Mouse (Mus musculus): ENCODE measurements around the gene Tlr6. TPM values are rescaled to one million over a fixed set of nuclear protein-coding genes. Genes with fewer than 3 reads are reported as not detected.

The Tlr6 gene
- polyA plus RNA-seq (2015; fragmentation: Nextera tagmentation; extraction: Ambion mirVana): 0.97 and 1.3 TPM in 2 replicates

- Histone ChIP-seq H3K4me1 (no peaks in the 10 kb centered on the region), H3K4me3 (replicated peaks) (no peak within 1 kb of the TSS), H3K36me3 (no peaks in the 10 kb centered on the region), H3K27me3 (replicated peaks) (no peaks in the 10 kb centered on the region), H3K9ac (no peak within 1 kb of the TSS), H3K27ac (no peak within 1 kb of the TSS), H3K4me2 (no peak within 1 kb of the TSS), H3K9me3 (no peaks in the 10 kb centered on the region)
- ATAC-seq (ENCODE audit: insufficient read depth, low FRiP score, low read depth): no peak
- WGBS: 70% methylated on average over 13 of the region's 13 CpGs
Measured at GRCm38 (mm10) chr5:64959843-64960230, at the start of gene Tlr6. Gene Tlr6, minus strand, starts transcription at chr5:64960097.

GRCm38 (mm10) chr5:65006011-65006491 is 46.2 kb upstream of the Tlr6 start:
- Histone ChIP-seq H3K27ac (no peak overlapping the region; the same call in 1 of the 2 replicates), H3K4me3 (replicated peaks) (no peak overlapping the region), H3K36me3 (peaks cover 24% of the 10 kb centered on the region), H3K27me3 (replicated peaks) (no peaks in the 10 kb centered on the region), H3K4me1 (no peaks in the 10 kb centered on the region), H3K4me2 (no peak overlapping the region), H3K9ac (no peak overlapping the region), H3K9me3 (no peaks in the 10 kb centered on the region)
- no peak for ATAC-seq (ENCODE audit: insufficient read depth, low FRiP score, low read depth)
- 47% methylated on average over 4 of the region's 4 CpGs for WGBS

- no peak overlapping the region for H3K9ac ChIP-seq
- no peaks in the 10 kb centered on the region for H3K27me3 ChIP-seq (replicated peaks)
- WGBS: 89% methylated on average over 4 of the region's 4 CpGs
- no peak overlapping the region for H3K27ac ChIP-seq
- no peaks in the 10 kb centered on the region for H3K9me3 ChIP-seq
- no peak overlapping the region for H3K4me2 ChIP-seq
- no peak for ATAC-seq (ENCODE audit: insufficient read depth, low FRiP score, low read depth)
- H3K4me3 ChIP-seq (replicated peaks): no peak overlapping the region
- peaks cover 18% of the 10 kb centered on the region for H3K36me3 ChIP-seq
- no peaks in the 10 kb centered on the region for H3K4me1 ChIP-seq
Measured at GRCm38 (mm10) chr5:65005251-65005650, 45.4 kb upstream of the Tlr6 start.

GRCm38 (mm10) chr5:65003946-65004535 is 44.1 kb upstream of the Tlr6 start:
- Histone ChIP-seq H3K27me3 (replicated peaks) (no peaks in the 10 kb centered on the region), H3K4me2 (no peak overlapping the region), H3K4me1 (no peaks in the 10 kb centered on the region), H3K27ac (no peak overlapping the region), H3K9me3 (no peaks in the 10 kb centered on the region), H3K36me3 (peaks cover 6% of the 10 kb centered on the region; the same call in 1 of the 2 replicates), H3K9ac (no peak overlapping the region), H3K4me3 (replicated peaks) (no peak overlapping the region)
- no peak for ATAC-seq (ENCODE audit: insufficient read depth, low FRiP score, low read depth)
- WGBS: 71% methylated on average over 7 of the region's 7 CpGs

- no peaks in the 10 kb centered on the region for H3K9me3 ChIP-seq
- no peak overlapping the region for H3K9ac ChIP-seq
- H3K4me3 ChIP-seq (replicated peaks): no peak overlapping the region
- no peak overlapping the region for H3K27ac ChIP-seq
- H3K4me1 ChIP-seq: no peaks in the 10 kb centered on the region
- 63% methylated on average over 10 of the region's 10 CpGs for WGBS
- no peak overlapping the region for H3K4me2 ChIP-seq
- H3K27me3 ChIP-seq (replicated peaks): no peaks in the 10 kb centered on the region
- no peak for ATAC-seq (ENCODE audit: insufficient read depth, low FRiP score, low read depth)
- peaks cover 7% of the 10 kb centered on the region; the same call in 1 of the 2 replicates for H3K36me3 ChIP-seq
Measured at GRCm38 (mm10) chr5:65002940-65003824, 43.3 kb upstream of the Tlr6 start.

- no peak overlapping the region for H3K9ac ChIP-seq
- H3K4me1 ChIP-seq: no peaks in the 10 kb centered on the region
- no peak overlapping the region for H3K27ac ChIP-seq
- H3K4me3 ChIP-seq (replicated peaks): no peak overlapping the region
- H3K36me3 ChIP-seq: 0 out of 2 replicates have a peak, but pooled peaks cover 7% of the 10 kb centered on the region
- no peaks in the 10 kb centered on the region for H3K9me3 ChIP-seq
- ATAC-seq (ENCODE audit: insufficient read depth, low FRiP score, low read depth): no peak
- 92% methylated on average over 2 of the region's 2 CpGs for WGBS
- no peak overlapping the region for H3K4me2 ChIP-seq
- no peaks in the 10 kb centered on the region for H3K27me3 ChIP-seq (replicated peaks)
Measured at GRCm38 (mm10) chr5:64995408-64995807, 35.5 kb upstream of the Tlr6 start.

GRCm38 (mm10) chr5:64992540-64992939 is 32.6 kb upstream of the Tlr6 start:
- Histone ChIP-seq H3K4me2 (no peak overlapping the region), H3K4me3 (replicated peaks) (no peak overlapping the region), H3K27ac (no peak overlapping the region), H3K4me1 (no peaks in the 10 kb centered on the region), H3K9ac (no peak overlapping the region), H3K36me3 (peaks cover 6% of the 10 kb centered on the region), H3K9me3 (no peaks in the 10 kb centered on the region), H3K27me3 (replicated peaks) (no peaks in the 10 kb centered on the region)
- WGBS: 58% methylated on average over 8 of the region's 8 CpGs
- no peak for ATAC-seq (ENCODE audit: insufficient read depth, low FRiP score, low read depth)

GRCm38 (mm10) chr5:64989940-64990339 is 30.0 kb upstream of the Tlr6 start:
- H3K4me2 ChIP-seq: no peak overlapping the region
- H3K9me3 ChIP-seq: no peaks in the 10 kb centered on the region
- no peaks in the 10 kb centered on the region for H3K27me3 ChIP-seq (replicated peaks)
- H3K4me3 ChIP-seq (replicated peaks): no peak overlapping the region
- WGBS: 84% methylated on average over 1 of the region's 1 CpGs
- H3K36me3 ChIP-seq: peaks cover 10% of the 10 kb centered on the region
- no peak overlapping the region for H3K9ac ChIP-seq
- H3K27ac ChIP-seq: no peak overlapping the region
- H3K4me1 ChIP-seq: no peaks in the 10 kb centered on the region
- ATAC-seq (ENCODE audit: insufficient read depth, low FRiP score, low read depth): no peak

- WGBS: 73% methylated on average over 7 of the region's 7 CpGs
- Histone ChIP-seq H3K9me3 (no peaks in the 10 kb centered on the region), H3K4me1 (no peaks in the 10 kb centered on the region), H3K27me3 (replicated peaks) (no peaks in the 10 kb centered on the region), H3K4me3 (replicated peaks) (no peak overlapping the region), H3K4me2 (no peak overlapping the region), H3K9ac (no peak overlapping the region), H3K27ac (no peak overlapping the region), H3K36me3 (peaks cover 30% of the 10 kb centered on the region)
- ATAC-seq (ENCODE audit: insufficient read depth, low FRiP score, low read depth): no peak
Measured at GRCm38 (mm10) chr5:64985971-64986370, 26.1 kb upstream of the Tlr6 start.

- no peak overlapping the region for H3K4me3 ChIP-seq (replicated peaks)
- no peaks in the 10 kb centered on the region for H3K4me1 ChIP-seq
- H3K27ac ChIP-seq: no peak overlapping the region
- no peak for ATAC-seq (ENCODE audit: insufficient read depth, low FRiP score, low read depth)
- H3K36me3 ChIP-seq: peaks cover 14% of the 10 kb centered on the region
- no peak overlapping the region for H3K9ac ChIP-seq
- no peaks in the 10 kb centered on the region for H3K27me3 ChIP-seq (replicated peaks)
- H3K9me3 ChIP-seq: no peaks in the 10 kb centered on the region
- 80% methylated on average over 8 of the region's 8 CpGs for WGBS
- H3K4me2 ChIP-seq: no peak overlapping the region
Measured at GRCm38 (mm10) chr5:64977128-64977527, 17.2 kb upstream of the Tlr6 start.

- Histone ChIP-seq H3K9me3 (no peaks in the 10 kb centered on the region), H3K36me3 (peaks cover under 1% of the 10 kb centered on the region; the same call in 1 of the 2 replicates), H3K27ac (no peak overlapping the region), H3K4me1 (no peaks in the 10 kb centered on the region), H3K4me2 (no peak overlapping the region), H3K4me3 (replicated peaks) (no peak overlapping the region), H3K9ac (no peak overlapping the region), H3K27me3 (replicated peaks) (no peaks in the 10 kb centered on the region)
- no peak for ATAC-seq (ENCODE audit: insufficient read depth, low FRiP score, low read depth)
- 77% methylated on average over 5 of the region's 5 CpGs for WGBS
Measured at GRCm38 (mm10) chr5:64975121-64975520, 15.2 kb upstream of the Tlr6 start.

All from stomach, embryonic 15.5 days (tissue).